Mouse (Mus musculus): ENCODE results near the gene Cacna2d2.

GRCm38 (mm10) chr9:107452552-107452951 lies 53.1 kb downstream of the Cacna2d2 start:
- no peak for TF ChIP-seq GATA1 (IDR thresholded peaks at IDR 0.05; ENCODE audit: low read length)
- no peak for TF ChIP-seq TAL1 (IDR thresholded peaks at IDR 0.05; ENCODE audit: low read length)
